Mouse (Mus musculus): ENCODE measurements around the gene Naf1. TPM values are rescaled to one million over a fixed set of nuclear protein-coding genes. Genes with fewer than 3 reads are reported as not detected.

Naf1 gene
- polyA plus RNA-seq (2014; fragmentation: Nextera tagmentation; extraction: Ambion mirVana): 3.9 and 4.3 TPM in 2 replicates

DNA sequence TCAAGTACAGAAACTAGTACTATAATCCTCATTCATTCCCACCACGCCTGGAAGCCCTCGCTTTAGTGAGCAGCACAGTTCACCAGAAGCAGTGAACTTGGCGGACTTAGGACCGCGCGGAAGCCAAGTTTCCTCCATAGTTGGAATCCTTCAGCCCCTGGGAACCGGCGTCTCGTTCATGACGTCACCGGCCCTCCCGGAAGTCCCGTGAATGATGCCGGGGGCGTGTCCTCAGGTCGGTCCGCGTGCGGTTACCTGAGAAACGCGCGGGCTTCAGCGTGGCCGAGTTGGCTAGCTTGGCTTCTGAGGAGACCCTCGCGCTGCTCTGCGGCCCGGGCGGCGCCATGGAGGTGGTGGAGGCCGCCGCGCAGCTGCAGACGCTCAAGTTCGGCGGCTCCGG is at the start of gene Naf1:
Gene Naf1, plus strand, starts transcription at position 195 of the 400 bp plus-strand sequence.
- Histone ChIP-seq H3K36me3 (ENCODE audit: control insufficient read depth, insufficient read depth, low read length) (no peaks in the 10 kb centered on the region), H3K9me3 (ENCODE audit: control insufficient read depth, low read length) (no peaks in the 10 kb centered on the region), H3K4me2 (ENCODE audit: low read depth) (peak within 1 kb of the TSS; percentile 75), H3K4me1 (ENCODE audit: control insufficient read depth, insufficient read depth, low read length) (peaks cover 8% of the 10 kb centered on the region), H3K9ac (ENCODE audit: low read length) (peak within 1 kb of the TSS; percentile 78), H3K4me3 (ENCODE audit: low read depth, low read length) (peak within 1 kb of the TSS; percentile 76), H3K27me3 (ENCODE audit: control insufficient read depth, insufficient read depth, low read length) (no peaks in the 10 kb centered on the region), H3K27ac (ENCODE audit: low read depth, low read length) (peak within 1 kb of the TSS; percentile 67)
- ATAC-seq (ENCODE audit: insufficient read depth, low FRiP score, low TSS enrichment) (peak; percentile 98), DNase-seq (ENCODE audit: low spot score) (peak; percentile 95)
- WGBS: under 1% methylated on average over 37 of the region's 37 CpGs

- peak; percentile 54 for DNase-seq (ENCODE audit: low spot score)
- no peaks in the 10 kb centered on the region for H3K27me3 ChIP-seq (ENCODE audit: control insufficient read depth, insufficient read depth, low read length)
- H3K27ac ChIP-seq (ENCODE audit: low read depth, low read length): no peak overlapping the region
- peak overlapping the region; percentile 76 for H3K4me3 ChIP-seq (ENCODE audit: low read depth, low read length)
- H3K4me1 ChIP-seq (ENCODE audit: control insufficient read depth, insufficient read depth, low read length): peaks cover 8% of the 10 kb centered on the region
- under 1% methylated on average over 45 of the region's 46 CpGs for WGBS
- H3K9me3 ChIP-seq (ENCODE audit: control insufficient read depth, low read length): no peaks in the 10 kb centered on the region
- peak; percentile 62 for ATAC-seq (ENCODE audit: insufficient read depth, low FRiP score, low TSS enrichment)
- peak overlapping the region; percentile 78 for H3K9ac ChIP-seq (ENCODE audit: low read length)
- no peaks in the 10 kb centered on the region for H3K36me3 ChIP-seq (ENCODE audit: control insufficient read depth, insufficient read depth, low read length)
- peak overlapping the region; percentile 75 for H3K4me2 ChIP-seq (ENCODE audit: low read depth)
These were observed 1.0 kb downstream of the Naf1 start for GRCm38 (mm10) chr8:66860921-66861588.

DNA sequence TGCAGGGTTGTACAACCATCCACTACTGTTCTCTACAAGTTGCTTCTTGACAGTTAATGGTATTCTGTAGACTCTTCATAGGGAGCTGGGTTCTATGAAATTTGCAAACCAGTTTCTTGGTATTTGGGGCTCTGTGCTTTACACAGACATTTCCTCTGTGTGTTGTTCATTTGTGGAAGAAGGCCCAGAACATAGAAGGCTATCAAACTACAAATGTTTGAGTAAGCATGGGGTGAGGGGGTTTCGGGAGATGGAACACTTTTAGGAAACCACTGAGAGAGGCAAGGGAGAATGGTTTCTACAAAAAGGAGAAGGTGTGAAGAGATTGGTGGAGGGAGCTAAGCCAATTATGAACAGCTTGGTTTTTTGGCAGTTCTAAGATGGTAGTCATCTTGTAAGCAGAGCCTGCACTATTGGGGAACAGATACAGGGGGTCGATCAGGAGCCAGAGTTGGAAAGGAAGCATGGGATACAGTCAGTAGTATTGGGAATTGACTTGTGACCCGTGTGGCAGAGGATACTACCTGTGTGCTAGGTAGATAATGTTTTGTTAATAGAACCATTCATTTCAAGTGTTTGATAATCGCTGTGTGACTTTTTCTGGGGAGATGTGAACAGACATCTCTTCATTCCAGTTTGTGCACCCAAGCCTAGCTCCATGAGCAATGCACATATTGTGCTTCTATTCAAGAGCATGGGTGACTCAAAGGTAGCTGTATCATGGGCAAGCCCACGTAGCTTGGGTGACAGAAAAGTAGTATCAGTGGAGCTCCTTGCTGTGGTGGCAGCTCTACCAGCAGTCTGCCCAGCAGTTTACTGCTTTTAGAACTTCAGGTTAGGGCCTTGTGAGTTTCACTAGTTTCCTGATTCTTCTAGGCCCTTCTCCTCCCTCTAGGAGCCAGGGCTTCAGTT is 1.8 kb downstream of the Naf1 start:
- no peak for DNase-seq (ENCODE audit: low spot score)
- H3K4me2 ChIP-seq (ENCODE audit: low read depth): peak overlapping the region; percentile 75
- peak overlapping the region; percentile 76 for H3K4me3 ChIP-seq (ENCODE audit: low read depth, low read length)
- WGBS: 60% methylated on average over 5 of the region's 5 CpGs
- H3K9ac ChIP-seq (ENCODE audit: low read length): peak overlapping the region; percentile 78; the same call in 1 of the 2 replicates
- H3K27me3 ChIP-seq (ENCODE audit: control insufficient read depth, insufficient read depth, low read length): no peaks in the 10 kb centered on the region
- H3K4me1 ChIP-seq (ENCODE audit: control insufficient read depth, insufficient read depth, low read length): peaks cover 8% of the 10 kb centered on the region
- ATAC-seq (ENCODE audit: insufficient read depth, low FRiP score, low TSS enrichment): no peak
- no peaks in the 10 kb centered on the region for H3K36me3 ChIP-seq (ENCODE audit: control insufficient read depth, insufficient read depth, low read length)
- H3K9me3 ChIP-seq (ENCODE audit: control insufficient read depth, low read length): no peaks in the 10 kb centered on the region
- H3K27ac ChIP-seq (ENCODE audit: low read depth, low read length): no peak overlapping the region

GRCm38 (mm10) chr8:66863761-66864160 is 3.7 kb downstream of the Naf1 start:
- Histone ChIP-seq H3K4me1 (ENCODE audit: control insufficient read depth, insufficient read depth, low read length) (peaks cover 8% of the 10 kb centered on the region), H3K36me3 (ENCODE audit: control insufficient read depth, insufficient read depth, low read length) (no peaks in the 10 kb centered on the region), H3K4me2 (ENCODE audit: low read depth) (no peak overlapping the region), H3K27ac (ENCODE audit: low read depth, low read length) (no peak overlapping the region), H3K4me3 (ENCODE audit: low read depth, low read length) (no peak overlapping the region), H3K9ac (ENCODE audit: low read length) (no peak overlapping the region), H3K27me3 (ENCODE audit: control insufficient read depth, insufficient read depth, low read length) (no peaks in the 10 kb centered on the region), H3K9me3 (ENCODE audit: control insufficient read depth, low read length) (no peaks in the 10 kb centered on the region)
- ATAC-seq (ENCODE audit: insufficient read depth, low FRiP score, low TSS enrichment) (no peak), DNase-seq (ENCODE audit: low spot score) (no peak)
- WGBS: 97% methylated on average over 3 of the region's 3 CpGs

GRCm38 (mm10) chr8:66865120-66865519 is 5.1 kb downstream of the Naf1 start:
- H3K4me1 ChIP-seq (ENCODE audit: control insufficient read depth, insufficient read depth, low read length): peaks cover 8% of the 10 kb centered on the region
- ATAC-seq (ENCODE audit: insufficient read depth, low FRiP score, low TSS enrichment) (no peak), DNase-seq (ENCODE audit: low spot score) (no peak)
- no peaks in the 10 kb centered on the region for H3K9me3 ChIP-seq (ENCODE audit: control insufficient read depth, low read length)
- no peak overlapping the region for H3K4me2 ChIP-seq (ENCODE audit: low read depth)
- no peak overlapping the region for H3K4me3 ChIP-seq (ENCODE audit: low read depth, low read length)
- no peaks in the 10 kb centered on the region for H3K27me3 ChIP-seq (ENCODE audit: control insufficient read depth, insufficient read depth, low read length)
- no peaks in the 10 kb centered on the region for H3K36me3 ChIP-seq (ENCODE audit: control insufficient read depth, insufficient read depth, low read length)
- no peak overlapping the region for H3K27ac ChIP-seq (ENCODE audit: low read depth, low read length)
- no peak overlapping the region for H3K9ac ChIP-seq (ENCODE audit: low read length)
- WGBS: 37% methylated on average over 1 of the region's 1 CpGs

DNA sequence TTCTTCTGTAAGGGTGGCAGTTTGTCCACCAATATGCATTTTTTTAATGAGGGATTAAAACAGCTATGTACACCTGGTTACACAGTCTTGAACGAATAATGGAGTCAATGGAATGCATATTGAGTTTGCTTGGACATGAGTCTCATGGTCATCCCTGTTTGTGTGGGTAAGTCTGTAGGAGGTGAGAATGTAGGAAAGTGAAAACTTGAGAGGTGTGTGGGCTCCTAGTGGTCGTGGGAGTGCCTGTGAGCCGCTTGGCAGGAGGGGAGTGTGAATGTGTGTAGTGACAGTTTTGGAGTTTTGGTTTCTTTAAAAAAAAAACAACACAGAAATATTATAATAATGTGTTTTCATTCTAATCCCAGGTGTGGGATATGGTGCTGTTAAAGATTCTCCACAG is 7.7 kb downstream of the Naf1 start:
- Histone ChIP-seq H3K9me3 (ENCODE audit: control insufficient read depth, low read length) (no peaks in the 10 kb centered on the region), H3K27ac (ENCODE audit: low read depth, low read length) (no peak overlapping the region), H3K4me2 (ENCODE audit: low read depth) (no peak overlapping the region), H3K4me1 (ENCODE audit: control insufficient read depth, insufficient read depth, low read length) (no peaks in the 10 kb centered on the region), H3K36me3 (ENCODE audit: control insufficient read depth, insufficient read depth, low read length) (no peaks in the 10 kb centered on the region), H3K4me3 (ENCODE audit: low read depth, low read length) (no peak overlapping the region), H3K27me3 (ENCODE audit: control insufficient read depth, insufficient read depth, low read length) (no peaks in the 10 kb centered on the region), H3K9ac (ENCODE audit: low read length) (no peak overlapping the region)
- DNase-seq (ENCODE audit: low spot score) (no peak), ATAC-seq (ENCODE audit: insufficient read depth, low FRiP score, low TSS enrichment) (no peak)
- 75% methylated on average over 3 of the region's 3 CpGs for WGBS

- WGBS: 42% methylated on average over 1 of the region's 1 CpGs
- no peak for ATAC-seq (ENCODE audit: insufficient read depth, low FRiP score, low TSS enrichment)
- Histone ChIP-seq H3K9ac (ENCODE audit: low read length) (no peak overlapping the region), H3K4me2 (ENCODE audit: low read depth) (no peak overlapping the region), H3K4me1 (ENCODE audit: control insufficient read depth, insufficient read depth, low read length) (no peaks in the 10 kb centered on the region), H3K36me3 (ENCODE audit: control insufficient read depth, insufficient read depth, low read length) (no peaks in the 10 kb centered on the region), H3K4me3 (ENCODE audit: low read depth, low read length) (no peak overlapping the region), H3K27ac (ENCODE audit: low read depth, low read length) (no peak overlapping the region), H3K9me3 (ENCODE audit: control insufficient read depth, low read length) (no peaks in the 10 kb centered on the region), H3K27me3 (ENCODE audit: control insufficient read depth, insufficient read depth, low read length) (no peaks in the 10 kb centered on the region)
- DNase-seq (ENCODE audit: low spot score): no peak
These were observed 9.4 kb downstream of the Naf1 start for GRCm38 (mm10) chr8:66869211-66869932.

GRCm38 (mm10) chr8:66883866-66884265 is 23.8 kb downstream of the Naf1 start:
- DNase-seq (ENCODE audit: low spot score) (no peak), ATAC-seq (ENCODE audit: insufficient read depth, low FRiP score, low TSS enrichment) (no peak)
- no peaks in the 10 kb centered on the region for H3K4me1 ChIP-seq (ENCODE audit: control insufficient read depth, insufficient read depth, low read length)
- H3K4me3 ChIP-seq (ENCODE audit: low read depth, low read length): no peak overlapping the region
- H3K27me3 ChIP-seq (ENCODE audit: control insufficient read depth, insufficient read depth, low read length): no peaks in the 10 kb centered on the region
- WGBS: 77% methylated on average over 1 of the region's 1 CpGs
- H3K9me3 ChIP-seq (ENCODE audit: control insufficient read depth, low read length): no peaks in the 10 kb centered on the region
- no peak overlapping the region for H3K4me2 ChIP-seq (ENCODE audit: low read depth)
- H3K27ac ChIP-seq (ENCODE audit: low read depth, low read length): no peak overlapping the region
- no peaks in the 10 kb centered on the region for H3K36me3 ChIP-seq (ENCODE audit: control insufficient read depth, insufficient read depth, low read length)
- no peak overlapping the region for H3K9ac ChIP-seq (ENCODE audit: low read length)
